Mouse (Mus musculus): Measurements from ENCODE around the gene Efna1.
A peak's percentile ranks its signal among the peaks of the same experiment; 100 is the strongest.

Gene Efna1

GRCm38 (mm10) chr3:89280606-89281511 is at the start of gene Efna1:
Efna1 (minus strand) TSS chr3:89281142.
- DNase-seq (ENCODE audit: low read depth, low spot score), result no peak

- no peak for DNase-seq (ENCODE audit: low read depth, low spot score)
These were observed 49.4 kb upstream of the Efna1 start for GRCm38 (mm10) chr3:89330346-89330745.

- DNase-seq (ENCODE audit: low read depth, low spot score), result no peak
These were observed 47.7 kb upstream of the Efna1 start for GRCm38 (mm10) chr3:89328623-89329022.

- DNase-seq (ENCODE audit: low read depth, low spot score), result no peak
These were observed 46.5 kb upstream of the Efna1 start for GRCm38 (mm10) chr3:89327371-89327870.

GRCm38 (mm10) chr3:89325882-89326281 is 44.9 kb upstream of the Efna1 start:
- no peak for DNase-seq (ENCODE audit: low read depth, low spot score)

- peak; percentile 59 for DNase-seq (ENCODE audit: low read depth, low spot score)
These were observed 41.7 kb upstream of the Efna1 start, which contains the start of gene Efna3 for GRCm38 (mm10) chr3:89322514-89323165. Efna3 (minus strand) TSS chr3:89322965.

GRCm38 (mm10) chr3:89322131-89322500 is 41.2 kb upstream of the Efna1 start:
- DNase-seq (ENCODE audit: low read depth, low spot score), result no peak

- no peak for DNase-seq (ENCODE audit: low read depth, low spot score)
These were observed 40.5 kb upstream of the Efna1 start for GRCm38 (mm10) chr3:89321183-89322130.

GRCm38 (mm10) chr3:89320581-89321182 is 39.7 kb upstream of the Efna1 start:
- DNase-seq (ENCODE audit: low read depth, low spot score), result no peak

GRCm38 (mm10) chr3:89319591-89320350 is 38.8 kb upstream of the Efna1 start:
- DNase-seq (ENCODE audit: low read depth, low spot score), result no peak

GRCm38 (mm10) chr3:89318971-89319590 is 38.1 kb upstream of the Efna1 start:
- no peak for DNase-seq (ENCODE audit: low read depth, low spot score)

GRCm38 (mm10) chr3:89318316-89318715 is 37.4 kb upstream of the Efna1 start:
- DNase-seq (ENCODE audit: low read depth, low spot score), result no peak

- no peak for DNase-seq (ENCODE audit: low read depth, low spot score)
These were observed 36.3 kb upstream of the Efna1 start for GRCm38 (mm10) chr3:89317246-89317645.

- DNase-seq (ENCODE audit: low read depth, low spot score), result peak; percentile 78
These were observed 35.9 kb upstream of the Efna1 start for GRCm38 (mm10) chr3:89316833-89317232.

- DNase-seq (ENCODE audit: low read depth, low spot score), result no peak
These were observed 35.2 kb upstream of the Efna1 start for GRCm38 (mm10) chr3:89315930-89316831.

GRCm38 (mm10) chr3:89315195-89315929 is 34.4 kb upstream of the Efna1 start:
- DNase-seq (ENCODE audit: low read depth, low spot score), result peak; percentile 67

- no peak for DNase-seq (ENCODE audit: low read depth, low spot score)
These were observed 33.8 kb upstream of the Efna1 start for GRCm38 (mm10) chr3:89314791-89315190.

- DNase-seq (ENCODE audit: low read depth, low spot score), result no peak
These were observed 33.4 kb upstream of the Efna1 start for GRCm38 (mm10) chr3:89314340-89314739.
